Mouse (Mus musculus): Measurements from ENCODE around the gene Prm3.

The Prm3 gene

GRCm38 (mm10) chr16:10790702-10791101, at the start of gene Prm3:
Gene Prm3, minus strand, starts transcription at chr16:10790914.
- no peak for DNase-seq (ENCODE audit: low spot score in 2 of 2)

- DNase-seq (ENCODE audit: low spot score in 2 of 2) = no peak
Measured at GRCm38 (mm10) chr16:10840018-10840417, 49.3 kb upstream of the Prm3 start.

- no peak for DNase-seq (ENCODE audit: low spot score in 2 of 2)
Measured at GRCm38 (mm10) chr16:10838487-10839245, 48.0 kb upstream of the Prm3 start.

- DNase-seq (ENCODE audit: low spot score in 2 of 2) = no peak
Measured at GRCm38 (mm10) chr16:10837903-10838302, 47.2 kb upstream of the Prm3 start.

GRCm38 (mm10) chr16:10837250-10837649, 46.5 kb upstream of the Prm3 start:
- DNase-seq (ENCODE audit: low spot score in 2 of 2) = no peak

GRCm38 (mm10) chr16:10836388-10836787, 45.7 kb upstream of the Prm3 start:
- DNase-seq (ENCODE audit: low spot score in 2 of 2) = no peak

GRCm38 (mm10) chr16:10834911-10835587, 44.3 kb upstream of the Prm3 start, which contains the start of gene Rmi2:
Gene Rmi2, plus strand, starts transcription at chr16:10835059.
- peak; percentile 81 to 85 for DNase-seq (ENCODE audit: low spot score in 2 of 2)

GRCm38 (mm10) chr16:10834542-10834910, 43.8 kb upstream of the Prm3 start:
- DNase-seq (ENCODE audit: low spot score in 2 of 2) = no peak

GRCm38 (mm10) chr16:10828461-10828805, 37.7 kb upstream of the Prm3 start:
- no peak for DNase-seq (ENCODE audit: low spot score in 2 of 2)

- no peak for DNase-seq (ENCODE audit: low spot score in 2 of 2)
Measured at GRCm38 (mm10) chr16:10827766-10828460, 37.2 kb upstream of the Prm3 start.

- no peak for DNase-seq (ENCODE audit: low spot score in 2 of 2)
Measured at GRCm38 (mm10) chr16:10827269-10827668, 36.6 kb upstream of the Prm3 start.

GRCm38 (mm10) chr16:10825840-10826239, 35.1 kb upstream of the Prm3 start:
- no peak for DNase-seq (ENCODE audit: low spot score in 2 of 2)

- no peak for DNase-seq (ENCODE audit: low spot score in 2 of 2)
Measured at GRCm38 (mm10) chr16:10824536-10824935, 33.8 kb upstream of the Prm3 start.

- peak in 1 of 2 experiments; percentile 40 for DNase-seq (ENCODE audit: low spot score in 2 of 2)
Measured at GRCm38 (mm10) chr16:10821387-10821786, 30.7 kb upstream of the Prm3 start.

GRCm38 (mm10) chr16:10819966-10820365, 29.3 kb upstream of the Prm3 start:
- DNase-seq (ENCODE audit: low spot score in 2 of 2) = peak in 1 of 2 experiments; percentile 34

- DNase-seq (ENCODE audit: low spot score in 2 of 2) = no peak
Measured at GRCm38 (mm10) chr16:10818579-10819135, 27.9 kb upstream of the Prm3 start.

GRCm38 (mm10) chr16:10814864-10815263, 24.1 kb upstream of the Prm3 start:
- no peak for DNase-seq (ENCODE audit: low spot score in 2 of 2)

GRCm38 (mm10) chr16:10813726-10814125, 23.0 kb upstream of the Prm3 start:
- no peak for DNase-seq (ENCODE audit: low spot score in 2 of 2)

GRCm38 (mm10) chr16:10812865-10813371, 22.2 kb upstream of the Prm3 start, which contains the start of gene Gm11172:
Gene Gm11172, plus strand, starts transcription at chr16:10812915.
- no peak for DNase-seq (ENCODE audit: low spot score in 2 of 2)

GRCm38 (mm10) chr16:10810376-10810775, 19.7 kb upstream of the Prm3 start:
- DNase-seq (ENCODE audit: low spot score in 2 of 2) = no peak

- DNase-seq (ENCODE audit: low spot score in 2 of 2) = no peak
Measured at GRCm38 (mm10) chr16:10805789-10806527, 15.2 kb upstream of the Prm3 start, which contains the start of gene Prm1. Gene Prm1, minus strand, starts transcription at chr16:10805839.

All from heart, adult 9 months (tissue).